Mouse (Mus musculus) adrenal gland, adult 18-20 months (tissue): ENCODE results near the gene Egln3. TPM values are rescaled to one million over a fixed set of nuclear protein-coding genes. Genes with fewer than 3 reads are reported as not detected.

ENCODE experiments used
- DNase-seq, 2 experiments: peaks; one replicate each; pipeline ENCODE4 v3.0.0; 2021 to 2022; ENCODE audit warnings: low spot score in 2 of 2
- long read RNA-seq, 2 experiments: library from polyadenylated mRNA; stranded (forward); transcript quantifications; one replicate each; pipeline ENCODE4 v2.0.0; 2021
- total RNA-seq, 2 experiments: library from RNA; stranded (reverse); gene quantifications; 1 replicate in 1 of 2; 2 replicates in 1 of 2; pipeline ENCODE4 v1.2.3; 2021

Egln3 gene
- 10 to 100 TPM in 1 of 2 experiments, 1 to 10 TPM in 1; 7.8 to 11.4 TPM for total RNA-seq
- long read RNA-seq, experiment 1, transcript Egln3-201 (5 exons, 2,662 nt): major isoform, 6 of 8 reads
- long read RNA-seq, experiment 1, partial matches to known transcripts: 0 of 8 reads
- long read RNA-seq, experiment 1, other reads (novel, unspliced or antisense): 2 of 8 reads
- long read RNA-seq, experiment 2, transcript Egln3-201 (5 exons, 2,662 nt): major isoform, 10 of 12 reads
- long read RNA-seq, experiment 2, partial matches to known transcripts: 0 of 12 reads
- long read RNA-seq, experiment 2, other reads (novel, unspliced or antisense): 2 of 12 reads

DNA sequence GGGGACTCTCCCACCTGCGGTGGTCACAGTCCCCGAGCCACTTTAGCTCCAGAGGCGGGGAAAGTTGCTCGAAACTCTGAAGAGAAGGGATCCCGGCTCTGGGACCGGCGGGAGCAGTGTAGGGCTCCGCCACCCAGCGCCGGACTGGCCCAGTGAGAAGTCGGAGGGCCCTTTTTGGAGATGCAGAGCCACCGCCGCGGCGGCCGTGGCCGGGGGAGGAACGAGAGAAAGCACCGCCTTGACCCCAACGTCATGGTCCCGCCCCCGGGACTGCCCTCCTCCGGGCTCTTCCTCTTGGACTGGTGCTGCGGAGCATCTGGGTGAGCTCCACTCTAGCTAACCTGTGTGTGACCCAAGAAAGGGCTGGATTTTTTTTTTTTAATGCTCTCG, at the start of gene Egln3:
Gene Egln3 (minus strand): TSS at position 205 of the 390 bp plus-strand sequence.
- DNase-seq: peak; percentile 84 to 89

DNA sequence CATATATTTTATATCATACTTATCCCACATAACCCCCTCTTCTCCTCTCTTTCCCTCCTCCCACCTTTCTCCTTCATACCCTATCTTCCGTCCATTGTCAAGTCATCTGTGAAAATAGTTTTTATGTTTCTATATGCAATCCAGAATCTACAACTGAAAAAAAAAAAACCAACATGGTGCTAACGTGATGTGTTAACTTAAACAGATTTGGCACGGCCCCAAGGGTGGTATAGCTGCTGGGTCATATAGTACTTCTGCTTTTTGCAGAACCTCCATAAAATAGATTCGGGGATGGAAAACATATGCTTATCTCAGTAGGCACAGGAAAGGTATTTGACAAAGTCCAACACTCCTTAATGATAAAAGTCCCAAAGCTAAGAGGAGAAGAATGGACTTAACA, 49.8 kb upstream of the Egln3 start:
- DNase-seq: no peak

DNA sequence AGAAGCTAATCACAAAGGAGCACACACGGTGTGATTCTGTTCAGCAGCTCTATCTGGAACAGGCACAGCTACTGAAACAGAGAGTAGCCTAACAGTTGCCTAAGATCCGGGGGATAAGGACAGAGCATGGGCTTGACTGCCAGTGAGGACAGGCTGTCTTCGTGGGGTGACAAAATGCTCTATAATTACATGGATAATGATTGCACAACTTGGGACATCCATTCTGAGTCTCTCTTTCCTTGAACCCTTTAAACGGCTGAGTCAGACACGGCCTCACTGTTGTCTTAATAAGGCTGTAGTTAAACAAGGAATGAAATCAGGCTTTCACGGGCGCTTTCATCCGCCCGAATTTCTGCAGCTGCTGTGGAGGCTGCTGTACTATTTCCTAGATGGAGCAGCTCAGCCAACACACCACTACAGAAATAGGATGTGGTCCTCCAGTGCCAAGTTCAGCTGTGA, 48.3 kb upstream of the Egln3 start:
- peak in 1 of 2 experiments; percentile 6 for DNase-seq

DNA sequence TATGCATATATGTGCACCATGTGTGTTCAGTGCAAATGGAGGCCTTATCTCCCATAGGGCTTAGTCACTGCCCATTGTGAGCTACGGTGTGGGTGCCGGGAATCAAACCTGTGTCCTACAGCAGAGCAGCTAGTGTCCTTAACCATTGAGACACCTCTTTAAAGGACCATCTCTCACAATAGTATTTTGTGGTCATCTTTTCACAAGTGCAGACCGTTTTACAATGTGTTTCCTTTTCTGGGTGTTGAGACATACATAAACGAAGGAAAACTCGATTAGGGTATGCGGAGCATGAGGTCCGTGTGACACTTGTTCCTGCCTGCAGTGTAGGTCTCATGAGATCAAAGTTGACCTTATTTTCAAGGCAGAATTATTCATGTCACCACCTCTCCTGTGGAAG, 44.2 kb upstream of the Egln3 start:
- DNase-seq: no peak

DNA sequence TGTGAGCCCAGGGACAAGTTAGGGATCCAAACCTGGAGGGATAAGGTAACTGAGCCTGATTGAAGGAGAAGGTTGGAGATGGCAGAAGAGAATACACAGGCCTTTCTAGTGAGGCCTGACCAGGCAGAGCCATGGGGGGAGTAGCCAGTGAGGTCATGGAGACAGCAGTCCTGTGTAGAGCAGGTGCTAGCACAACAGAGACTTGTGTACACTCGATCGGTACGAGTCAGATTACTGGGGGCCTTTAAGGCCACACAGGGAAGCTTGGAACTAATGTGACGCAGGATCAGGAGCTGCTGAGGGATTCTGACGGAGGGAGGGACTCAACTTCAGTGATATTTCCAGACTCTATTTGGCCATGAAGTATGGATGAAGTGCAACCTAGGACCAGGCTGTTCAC, 39.5 kb upstream of the Egln3 start:
- DNase-seq: no peak

DNA sequence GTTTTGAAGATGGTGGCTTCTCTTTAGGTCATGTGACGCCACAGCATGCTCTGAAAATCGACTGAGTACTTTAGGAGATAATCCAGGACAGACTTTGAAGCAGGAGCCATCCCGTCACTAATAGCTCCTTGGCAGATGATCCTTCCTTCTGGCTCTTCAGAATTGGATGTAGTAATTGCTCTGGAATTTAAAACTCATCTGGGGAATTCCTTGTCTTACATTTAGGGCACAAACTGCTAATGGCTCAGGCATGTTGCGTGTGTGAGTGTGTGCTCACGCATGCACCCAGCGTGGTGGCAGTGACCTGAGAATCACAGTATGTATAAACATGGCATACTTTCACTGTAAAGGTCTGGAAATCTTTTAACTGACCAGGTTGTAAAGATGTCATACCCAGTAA, 38.3 kb upstream of the Egln3 start:
- no peak for DNase-seq

DNA sequence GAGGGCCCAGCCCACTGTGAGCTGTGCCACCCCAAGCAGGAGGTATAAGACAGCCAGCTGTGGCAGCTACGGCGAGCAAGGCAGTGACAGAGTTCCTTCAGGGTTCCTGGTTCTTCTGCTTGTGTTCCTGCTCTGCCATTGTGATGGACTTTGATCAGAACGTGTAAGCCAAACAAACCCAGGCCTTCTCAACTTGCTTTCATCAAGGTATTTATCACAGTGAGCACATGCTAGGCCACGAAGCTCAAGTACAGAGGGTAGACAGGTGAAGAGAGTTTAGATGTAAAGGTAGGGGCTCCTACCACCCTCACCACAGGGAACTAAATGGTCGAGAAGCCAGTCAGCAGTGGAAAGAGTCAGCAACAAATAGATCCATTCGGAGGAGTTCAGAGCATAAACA, 30.1 kb upstream of the Egln3 start:
- DNase-seq: no peak

DNA sequence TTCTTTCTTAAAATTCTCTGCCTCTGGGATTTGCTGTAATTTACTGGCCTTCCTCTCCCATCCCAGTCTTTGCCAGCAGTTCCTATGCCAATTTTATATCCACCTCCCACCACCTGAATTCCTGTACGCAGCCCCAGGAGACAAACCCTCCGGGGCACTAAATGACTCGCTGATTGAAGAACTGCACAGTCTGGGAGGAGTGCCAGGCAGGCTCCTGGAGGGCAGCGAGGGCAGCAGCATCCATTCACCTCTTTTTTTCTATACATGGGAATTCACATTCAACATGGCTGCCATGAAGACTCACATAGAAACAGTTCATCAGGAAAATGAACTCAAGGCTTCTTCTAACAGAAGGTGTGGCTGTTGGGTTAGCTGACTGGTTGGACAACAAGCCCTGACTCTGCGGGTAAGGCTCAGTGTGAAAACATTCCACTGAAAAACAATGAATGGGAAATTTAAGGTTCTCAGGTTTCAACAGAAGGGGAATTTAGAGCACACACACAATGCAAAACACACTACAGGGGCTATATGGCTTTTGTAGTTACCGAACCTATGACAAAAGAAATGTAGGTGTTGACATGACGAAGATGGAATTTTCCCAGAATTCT, 29.4 kb upstream of the Egln3 start:
- DNase-seq: no peak

DNA sequence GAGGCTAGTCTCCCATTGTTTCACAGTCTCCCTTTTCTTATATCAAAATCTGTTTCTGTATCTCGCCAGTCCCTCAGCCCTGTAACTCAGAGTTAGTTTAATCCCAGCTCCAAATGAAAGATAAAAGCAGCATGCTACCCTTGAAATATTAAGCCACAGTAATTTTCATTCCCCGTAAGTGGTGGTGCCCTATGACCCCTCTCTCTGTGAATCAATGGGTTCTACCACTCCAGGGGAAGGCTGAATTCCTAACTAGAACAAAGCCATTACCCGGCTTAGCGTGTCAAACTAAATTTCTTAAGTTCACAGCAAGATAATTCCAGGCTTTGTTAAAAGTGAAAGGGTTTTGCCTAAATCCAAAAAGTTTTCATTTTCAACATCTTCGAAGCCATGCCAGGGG, 28.8 kb upstream of the Egln3 start:
- no peak for DNase-seq

DNA sequence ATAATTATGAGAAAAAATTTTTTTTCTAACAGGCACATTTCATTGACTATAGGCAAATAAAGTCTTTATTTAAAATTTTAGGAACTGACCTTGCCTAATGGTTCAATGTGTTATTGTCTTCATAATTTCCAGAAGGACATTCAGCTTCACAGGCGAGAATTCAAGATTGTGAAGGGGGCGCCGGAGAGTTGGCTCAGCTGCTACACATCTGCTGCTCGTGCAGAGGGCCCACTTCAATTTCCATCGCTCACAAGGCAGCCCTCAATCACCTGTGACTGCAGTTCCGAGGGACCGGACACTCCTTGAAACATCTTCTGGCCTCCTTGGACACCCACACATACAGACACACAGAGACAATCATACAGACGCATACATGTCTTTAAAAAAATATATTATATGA, 23.9 kb upstream of the Egln3 start:
- no peak for DNase-seq

DNA sequence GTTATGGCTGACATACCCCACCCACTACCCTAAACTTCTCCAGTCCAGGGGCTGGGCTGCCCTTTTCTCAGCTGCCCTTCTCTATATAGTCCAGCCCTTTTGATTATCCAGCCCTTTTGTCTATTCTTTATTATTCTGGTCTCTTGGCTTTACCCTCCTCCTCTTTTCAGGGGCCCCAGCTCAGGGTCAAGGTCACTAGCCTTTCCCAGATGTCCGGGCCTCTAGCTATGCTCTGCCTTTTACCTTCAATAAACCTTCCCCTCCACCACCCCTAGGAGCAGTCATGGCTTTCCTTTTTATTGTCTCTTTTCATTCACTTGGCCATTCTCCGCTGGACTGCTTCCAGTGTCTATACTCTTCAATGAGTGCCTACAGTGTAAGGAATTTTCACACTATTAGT, 22.7 kb upstream of the Egln3 start:
- no peak for DNase-seq

DNA sequence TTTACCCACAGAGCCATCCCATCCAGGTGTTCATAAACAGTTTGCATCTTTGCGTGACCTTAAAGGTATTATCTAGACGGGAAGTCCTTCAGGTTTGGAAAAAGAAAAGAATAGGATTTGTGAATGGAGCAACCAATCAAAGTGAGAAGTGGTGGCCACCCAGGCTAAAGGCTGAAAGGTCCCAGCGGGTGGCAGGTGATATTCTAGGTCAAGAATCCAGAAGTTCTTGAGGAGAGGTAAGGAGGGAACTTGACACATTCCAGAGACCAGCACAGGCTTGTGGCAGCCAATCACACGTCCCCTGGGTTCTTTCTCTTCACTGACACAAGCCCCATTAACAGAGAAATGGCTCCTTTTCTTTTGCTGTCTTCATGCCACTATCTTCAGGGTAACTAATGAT, 21.9 kb upstream of the Egln3 start:
- DNase-seq: no peak

DNA sequence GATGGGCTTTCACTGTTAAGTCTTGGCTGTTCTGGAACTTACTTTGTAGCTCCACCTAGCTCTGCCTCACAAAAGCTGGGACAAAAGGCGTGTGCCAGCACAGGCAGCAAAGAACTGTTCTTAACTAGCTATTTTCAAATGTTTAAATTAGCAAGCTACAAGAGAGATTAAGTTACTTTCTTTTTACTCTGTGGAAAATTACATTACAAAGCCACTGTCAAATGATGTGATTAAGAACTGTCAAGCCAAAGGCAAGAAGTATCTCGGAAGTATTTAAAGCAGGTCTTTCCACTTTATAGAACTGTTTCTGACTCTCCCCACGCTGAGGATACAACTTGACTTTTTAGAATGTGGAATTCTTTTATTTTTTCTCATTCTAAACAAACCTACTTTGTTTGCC, 21.4 kb upstream of the Egln3 start:
- DNase-seq: no peak

DNA sequence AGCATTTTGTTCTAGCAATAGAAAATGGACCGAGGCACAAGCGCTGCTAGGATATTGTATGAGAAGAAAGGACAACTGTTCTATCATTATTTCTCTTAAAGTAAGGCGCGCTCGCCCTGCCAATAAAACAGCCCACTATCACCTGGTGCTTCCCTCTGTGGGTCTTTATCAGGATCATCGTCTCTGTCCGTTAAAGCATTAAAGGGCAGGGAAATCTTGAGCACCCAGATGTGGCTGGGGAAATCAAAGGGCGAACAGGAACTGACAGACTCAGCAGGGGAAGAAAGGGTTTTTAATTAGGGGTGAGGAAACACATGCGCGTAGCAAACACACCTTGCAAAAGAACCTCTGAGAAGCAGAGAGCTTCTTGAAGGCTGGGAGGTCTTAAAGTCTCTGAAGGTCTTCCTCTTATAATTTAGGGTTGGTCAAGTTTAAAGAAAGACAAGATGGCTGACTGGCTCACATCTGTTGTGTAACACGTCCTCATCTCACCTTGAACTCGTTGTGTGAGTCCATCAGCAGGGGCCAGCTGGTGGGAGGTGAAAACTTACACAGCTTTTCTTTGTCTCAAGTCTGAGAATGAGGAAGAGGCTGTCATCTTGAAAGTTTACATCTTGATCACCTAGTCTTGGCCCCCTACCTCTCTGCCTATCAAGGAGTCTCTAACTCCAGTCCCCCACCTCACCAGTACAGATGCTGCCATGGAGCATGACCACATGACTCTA, 18.5 kb upstream of the Egln3 start:
- no peak for DNase-seq

DNA sequence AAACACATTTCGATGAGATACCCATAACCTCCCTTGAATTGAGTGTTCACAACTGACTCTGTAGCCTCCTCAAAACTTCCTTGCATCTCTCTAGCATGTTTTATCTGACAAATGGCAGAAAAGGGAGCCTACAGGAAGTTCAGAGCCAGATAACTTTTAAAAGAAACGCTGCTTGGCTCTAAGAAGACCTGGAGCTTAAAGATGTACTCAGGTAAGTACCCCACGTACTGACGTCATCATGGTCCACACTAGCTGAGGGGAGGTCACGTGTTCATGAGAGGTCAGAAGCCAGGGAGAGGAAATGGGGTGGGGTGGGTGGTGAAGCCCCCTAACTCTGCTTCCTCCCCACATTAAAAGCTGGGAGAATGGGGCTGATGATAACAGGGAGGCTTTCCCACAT, 13.0 kb upstream of the Egln3 start:
- no peak for DNase-seq

DNA sequence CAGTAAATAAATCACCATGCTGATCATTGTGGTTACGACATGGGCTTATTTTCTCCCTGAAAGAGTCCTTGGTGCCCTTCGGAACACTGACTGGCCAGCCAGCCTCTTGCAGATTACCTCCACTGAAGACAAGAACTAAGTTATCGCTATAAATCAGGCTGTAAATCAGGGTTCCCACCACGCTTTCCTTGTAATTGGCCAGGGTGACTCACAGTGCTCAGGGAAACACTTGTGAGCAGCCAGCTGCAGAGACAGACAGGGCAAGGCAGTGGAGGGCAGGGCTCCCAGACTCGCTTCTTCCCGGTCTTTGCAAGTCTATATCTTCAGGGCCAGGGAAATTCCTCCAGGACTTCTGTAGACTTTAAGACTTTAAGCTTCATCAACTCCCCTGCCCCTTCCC, 10.8 kb upstream of the Egln3 start:
- no peak for DNase-seq

DNA sequence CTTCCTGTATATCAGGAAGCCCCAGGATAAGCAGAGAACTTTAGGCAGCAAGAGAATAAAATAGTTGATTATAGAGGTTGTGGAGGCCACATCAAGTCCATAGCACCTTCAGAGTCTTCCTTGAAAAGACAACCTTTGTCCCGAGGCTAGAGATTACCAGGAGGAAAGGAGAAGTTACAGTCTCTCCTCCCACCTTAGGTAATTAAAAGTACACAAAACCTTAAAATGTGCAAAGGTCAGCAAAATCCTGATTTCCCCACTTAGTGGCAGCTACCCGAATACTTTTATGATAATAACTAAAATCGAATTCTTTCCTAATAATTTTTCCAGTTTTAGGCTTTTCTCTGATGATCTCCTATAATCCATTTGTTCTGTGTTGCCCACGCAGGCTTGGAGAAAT, 10.2 kb upstream of the Egln3 start:
- no peak for DNase-seq

DNA sequence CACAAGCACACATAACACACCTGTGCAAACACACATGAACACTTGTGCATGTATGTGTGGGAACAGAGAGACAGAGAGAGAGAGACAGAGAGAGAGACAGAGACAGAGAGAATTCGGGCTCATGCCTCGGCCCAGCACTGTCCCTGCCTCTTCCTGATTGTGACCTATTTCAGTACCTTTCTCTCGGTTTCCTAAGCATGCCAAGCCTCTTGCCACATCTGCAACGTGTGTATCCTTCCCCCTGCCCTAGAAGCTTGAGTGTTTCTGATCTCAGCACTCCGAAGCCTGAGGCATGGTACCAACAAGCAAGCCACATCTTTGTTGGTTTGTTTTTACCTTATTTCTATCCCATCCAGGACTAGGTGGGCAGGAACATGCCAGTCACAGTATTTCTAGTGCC, 9.6 kb upstream of the Egln3 start:
- no peak for DNase-seq

DNA sequence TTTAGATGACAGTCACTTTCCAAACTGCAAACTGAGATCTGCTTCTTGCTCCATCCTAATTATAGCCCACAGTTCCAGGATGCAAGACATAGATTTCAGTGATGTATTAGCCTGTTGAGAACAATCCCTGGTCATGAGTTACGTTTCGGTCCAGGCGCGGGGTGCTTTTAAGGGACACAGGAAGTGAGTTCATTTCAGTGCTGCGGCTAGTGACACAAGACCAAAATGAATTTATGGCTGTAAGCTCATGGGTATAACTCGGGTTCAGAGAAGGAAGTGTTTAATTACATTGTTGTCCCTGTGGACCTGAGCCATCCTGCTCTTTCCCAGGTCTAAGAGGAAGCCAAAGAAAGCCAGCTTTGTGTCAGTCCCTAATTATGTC, 5.5 kb upstream of the Egln3 start:
- DNase-seq: no peak

DNA sequence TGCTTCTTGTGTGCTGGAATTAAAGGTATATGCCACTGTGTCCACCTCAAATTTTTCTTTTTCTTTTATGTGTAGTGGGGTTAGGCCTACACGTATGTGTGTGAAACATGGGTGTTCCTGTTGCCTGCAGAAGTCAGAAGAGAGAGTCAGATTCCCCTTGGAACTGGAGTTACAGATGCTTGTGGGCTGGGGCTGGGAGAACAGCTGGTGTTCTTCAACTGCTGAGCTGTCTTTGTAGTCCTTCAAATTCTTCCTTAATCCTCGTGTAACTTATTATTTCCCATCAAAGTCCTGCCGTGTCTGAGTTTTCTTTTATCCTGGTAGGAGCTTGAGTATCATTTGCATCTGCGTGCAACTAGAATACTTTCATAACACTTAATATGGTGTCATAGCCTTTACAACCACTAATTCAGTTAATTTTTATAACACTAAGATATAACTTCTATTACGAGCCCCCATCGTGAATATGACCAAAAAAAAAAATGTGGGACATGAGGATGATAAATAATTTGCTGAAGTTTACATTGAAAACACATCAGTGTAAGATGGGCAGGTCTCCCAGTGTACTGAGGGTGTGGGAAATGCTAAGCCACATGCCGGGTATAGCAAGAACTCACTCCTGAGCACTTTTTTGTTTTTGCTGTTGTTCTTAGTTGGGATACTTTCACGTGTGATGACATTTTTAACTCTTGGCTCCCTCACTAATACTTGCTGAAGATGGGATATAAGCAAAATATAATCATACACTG, 4.9 kb upstream of the Egln3 start:
- no peak for DNase-seq

DNA sequence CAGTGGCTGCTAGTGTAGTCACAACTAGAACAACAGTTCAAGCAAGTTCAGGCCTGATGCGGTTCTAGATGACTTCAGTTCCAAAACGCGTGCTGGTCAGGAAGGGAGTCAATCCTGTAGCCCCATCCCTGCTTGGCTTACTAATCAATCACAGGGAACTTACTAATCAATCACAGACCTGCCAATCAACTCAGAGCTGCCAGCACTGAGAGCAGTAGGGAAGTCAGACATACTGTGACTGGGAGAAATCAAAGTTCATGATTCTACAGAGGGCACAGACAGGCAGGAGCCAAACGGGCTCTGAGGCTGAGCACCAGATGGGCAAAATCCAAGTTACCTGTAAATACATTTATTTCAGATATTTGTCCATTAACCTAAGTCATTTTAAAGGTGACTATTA, 2.1 kb upstream of the Egln3 start:
- no peak for DNase-seq

DNA sequence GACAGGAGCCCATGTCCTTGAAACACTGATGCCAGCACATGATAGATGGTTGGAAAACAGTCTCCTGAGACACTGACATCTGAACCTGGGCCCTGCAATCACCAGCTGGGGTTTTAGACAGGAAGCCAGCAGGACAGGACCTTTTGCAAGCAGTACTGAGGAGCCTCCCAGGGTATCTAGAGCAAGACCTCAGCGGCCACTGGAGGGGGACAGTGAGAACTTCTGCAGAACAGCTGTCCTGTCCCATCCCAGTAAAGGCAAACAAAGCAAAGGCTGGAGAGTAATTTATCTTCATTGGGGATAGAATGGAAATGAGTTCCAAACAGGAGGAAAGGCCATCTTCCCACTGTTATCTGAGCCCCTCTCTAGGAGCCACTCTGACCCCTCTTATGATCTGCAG, 1.5 kb upstream of the Egln3 start:
- DNase-seq: peak; percentile 43 to 47
